Mouse (Mus musculus) T-helper 1 cell (primary cell): ENCODE data around the gene P4htm.

ENCODE experiments used
- in situ Hi-C: fragments of 300-600 bp; cut with MboI, MseI; formaldehyde crosslinking; loops from one replicate; pipeline ENCODE4 v1.15.1; 2025; ENCODE audit warnings: high pct_unique_total_duplicates

The P4htm gene

DNA sequence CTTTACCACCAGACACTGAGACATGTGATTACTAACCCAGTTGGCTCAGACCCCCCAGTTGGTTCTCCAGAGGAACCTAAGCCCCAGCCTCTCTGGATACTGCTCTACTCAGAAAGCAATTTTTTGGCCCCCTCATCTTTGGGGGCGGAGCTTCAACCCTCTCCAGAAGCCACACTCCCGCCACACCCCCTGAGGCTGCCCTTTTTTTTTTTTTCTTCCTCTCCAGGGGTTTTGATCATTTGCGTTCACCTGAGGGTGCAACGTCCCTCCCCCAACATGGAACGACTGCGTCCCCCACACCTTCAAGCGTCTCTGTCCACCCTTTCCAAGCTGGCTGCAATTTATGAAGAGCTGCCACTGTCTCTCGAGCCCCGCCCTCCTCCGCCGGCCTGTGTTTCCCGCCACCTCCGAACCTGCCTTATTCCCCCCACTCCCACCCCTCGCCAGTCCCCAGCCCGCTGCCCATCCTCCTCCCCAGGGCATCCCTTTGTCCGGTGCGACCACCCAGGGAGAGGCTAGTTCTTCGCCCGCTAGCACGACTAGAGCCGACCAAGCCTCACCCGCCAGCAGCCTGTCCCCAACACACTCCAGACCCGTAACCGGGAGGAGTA is 19.4 kb downstream of the P4htm start:
- in situ Hi-C loops = no loop called here

DNA sequence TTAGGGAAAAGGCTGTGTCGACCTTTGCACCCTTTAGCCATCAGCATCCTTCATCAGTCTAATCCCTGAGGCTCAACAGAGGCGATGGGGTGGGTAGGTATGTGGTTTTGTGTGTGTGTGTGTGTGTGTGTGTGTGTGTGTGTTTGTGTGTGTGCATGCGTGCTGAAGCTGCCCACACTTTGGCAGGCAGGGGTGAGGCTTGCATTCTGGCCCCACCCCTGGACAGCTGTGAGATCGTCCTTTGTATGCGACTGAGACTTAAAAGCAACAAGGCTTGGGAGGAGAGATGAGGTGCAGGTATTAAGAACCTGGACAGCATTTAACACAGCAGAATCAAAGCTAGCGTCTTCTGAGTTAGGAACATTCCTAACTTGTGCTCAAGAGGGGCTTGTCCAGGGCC is 20.4 kb downstream of the P4htm start:
- in situ Hi-C loops = no loop called here

DNA sequence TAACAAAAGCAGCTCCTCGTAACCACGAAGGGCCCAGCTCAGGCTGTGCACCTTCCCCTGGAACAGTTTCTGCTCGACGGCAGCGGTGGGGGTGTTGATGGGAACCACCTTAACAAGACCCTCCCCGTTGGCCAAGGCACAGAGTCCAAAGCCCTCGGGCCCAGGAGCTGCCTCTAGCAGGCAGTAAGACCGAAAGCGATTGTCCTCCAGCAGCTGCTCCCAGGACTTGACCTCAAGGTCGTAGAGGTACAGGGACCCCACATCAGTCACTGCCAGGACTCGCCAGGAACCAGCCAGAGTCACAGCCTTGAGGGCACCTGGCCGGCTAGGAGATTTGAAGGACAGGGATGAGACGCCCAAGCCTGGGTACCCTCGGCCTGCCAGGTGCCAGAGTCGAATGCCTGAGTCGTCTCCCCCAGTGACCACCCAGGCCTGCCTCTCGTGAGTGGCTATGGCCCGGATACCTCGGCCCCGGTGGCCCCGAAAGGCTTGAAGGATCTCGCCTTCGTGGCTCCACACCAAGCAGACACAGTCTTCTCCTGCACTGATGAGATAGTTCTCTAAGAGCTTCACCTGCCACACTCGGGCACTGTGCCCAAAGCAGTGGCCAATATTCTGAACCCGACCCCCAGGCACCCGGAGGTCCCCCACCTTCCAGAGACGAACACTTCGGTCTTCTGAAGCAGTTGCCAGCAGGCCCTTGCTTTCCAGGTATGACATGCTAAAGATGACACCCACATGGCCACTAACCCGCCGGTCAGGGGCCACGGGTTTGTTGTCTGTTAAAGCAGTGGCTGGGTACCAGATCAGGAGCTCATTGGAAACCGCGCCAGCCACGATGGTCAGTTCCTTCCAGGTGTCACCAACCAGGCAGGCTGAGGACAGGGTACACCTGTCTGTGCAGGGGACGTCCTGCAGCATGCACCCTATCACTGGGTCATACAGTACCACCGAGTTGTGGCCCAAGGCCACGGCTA is 21.9 kb downstream of the P4htm start:
- in situ Hi-C loops = no loop called here

DNA sequence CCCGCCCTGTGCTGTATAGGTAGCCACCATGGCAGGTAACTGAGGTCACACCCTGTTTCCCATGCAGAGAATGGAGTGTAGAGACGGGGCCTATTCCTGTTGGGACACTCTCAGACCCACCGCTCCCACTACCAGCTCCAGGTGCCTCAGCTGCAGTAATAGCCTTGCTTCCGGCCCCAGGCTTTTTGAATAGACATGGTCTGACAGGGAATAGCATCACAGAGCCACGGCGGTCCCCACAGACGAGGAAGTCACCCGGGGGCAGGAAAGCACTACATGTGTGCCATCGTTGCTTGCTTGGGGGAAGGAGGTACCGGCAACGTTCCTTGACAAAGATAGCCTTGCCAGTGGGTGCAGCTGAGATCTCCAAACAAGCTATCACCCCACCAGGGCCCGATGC is 22.5 kb downstream of the P4htm start:
- in situ Hi-C loops = loop anchor here (5.0 kb wide), 1 partner anchor 72 kb away; the partner anchor contains the start of gene Arih2

DNA sequence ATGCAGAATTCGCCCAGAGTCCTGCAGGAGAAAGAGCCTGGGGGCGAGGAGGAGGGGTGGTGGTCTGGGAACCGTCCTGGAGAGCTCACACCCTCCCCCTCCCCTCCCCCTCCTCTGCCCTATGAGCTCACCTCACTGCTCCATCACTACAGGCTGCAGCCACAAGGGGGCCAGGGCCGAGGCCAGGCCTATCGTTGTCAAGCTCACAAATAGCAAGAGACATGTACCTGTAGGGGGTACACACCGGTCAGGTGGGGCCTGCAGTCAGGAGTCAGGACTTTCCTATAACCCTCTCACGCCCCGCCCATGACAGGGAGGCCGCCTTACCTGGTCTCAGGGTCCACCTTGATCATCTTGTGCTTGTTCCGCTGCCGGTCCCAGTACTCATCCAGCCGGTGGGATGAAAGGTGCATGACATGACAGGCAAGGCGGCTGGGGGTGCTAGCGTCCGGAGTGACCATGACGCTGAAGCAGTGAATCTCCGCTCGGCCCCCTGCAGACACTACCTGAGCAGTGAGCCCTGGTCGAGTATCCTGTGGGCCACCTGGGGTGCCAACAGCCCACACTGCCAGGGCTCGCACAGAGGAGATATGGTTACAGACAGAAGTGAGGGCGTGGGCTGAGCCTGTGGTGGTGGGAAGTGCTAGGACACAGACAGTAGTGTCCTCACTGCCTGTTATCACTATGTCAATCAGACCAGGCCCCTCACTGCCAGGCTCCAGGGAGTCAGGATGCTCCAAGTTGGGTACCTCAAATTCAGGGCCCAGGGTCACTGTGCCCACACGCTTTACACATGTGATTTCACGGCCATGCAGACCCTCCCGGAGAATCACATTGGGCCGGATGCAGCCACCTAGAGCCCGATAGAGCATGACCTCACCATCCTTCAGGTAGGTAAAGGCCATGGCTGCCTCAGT is 23.4 kb downstream of the P4htm start:
- in situ Hi-C loops = loop anchor here (5.0 kb wide), 1 partner anchor 73 kb away; the partner anchor contains the start of gene Arih2

DNA sequence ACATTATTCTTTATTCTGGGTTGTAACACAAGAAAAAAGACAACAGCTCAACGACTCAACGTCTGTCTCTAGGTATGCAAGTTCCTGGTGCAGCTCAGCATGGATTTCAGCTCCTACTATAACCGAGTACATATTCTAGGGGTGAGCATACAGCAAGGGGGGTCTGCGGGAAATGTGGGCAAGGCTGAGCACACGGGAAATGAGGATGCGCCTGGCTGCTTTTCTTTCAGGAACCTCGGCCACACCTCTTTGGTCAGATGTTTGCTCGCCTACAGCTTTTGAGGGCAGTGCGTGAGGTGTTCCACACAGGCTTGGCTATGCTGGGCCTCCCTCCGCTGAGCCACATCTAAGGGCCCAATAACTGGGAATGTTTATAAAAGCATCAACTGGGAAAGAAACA is 25.1 kb downstream of the P4htm start:
- in situ Hi-C loops = loop anchor here (5.0 kb wide), 1 partner anchor 75 kb away; the partner anchor contains the start of gene Arih2

DNA sequence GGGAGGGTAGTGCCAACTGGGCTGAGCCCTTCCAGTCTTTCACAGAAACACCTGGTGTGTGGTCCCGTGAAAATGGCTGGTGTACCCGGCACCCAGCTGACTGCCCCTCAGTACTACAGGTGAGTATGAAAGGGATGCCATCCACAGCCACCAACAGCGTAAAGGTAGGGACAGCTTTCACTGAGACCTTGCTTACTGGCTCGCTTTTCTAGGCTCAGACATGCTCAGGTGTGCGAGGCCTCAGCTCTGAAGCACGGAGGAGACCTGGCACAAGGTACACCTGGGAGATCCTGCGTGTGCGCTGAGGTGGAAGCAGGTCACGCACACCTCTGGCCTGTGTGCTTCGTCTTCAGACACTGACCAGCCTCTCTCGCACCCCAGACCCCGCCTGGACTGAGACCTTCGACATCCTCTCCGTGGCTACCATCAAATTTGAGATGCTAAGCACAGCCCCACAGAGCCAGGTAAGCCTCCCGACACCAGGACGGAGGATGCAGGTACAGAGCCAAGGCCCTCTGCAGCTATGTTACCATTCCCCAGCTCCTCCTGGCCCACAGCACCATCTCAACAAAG is 26.0 kb downstream of the P4htm start:
- in situ Hi-C loops = loop anchor here (5.0 kb wide), 1 partner anchor 76 kb away; the partner anchor contains the start of gene Arih2

DNA sequence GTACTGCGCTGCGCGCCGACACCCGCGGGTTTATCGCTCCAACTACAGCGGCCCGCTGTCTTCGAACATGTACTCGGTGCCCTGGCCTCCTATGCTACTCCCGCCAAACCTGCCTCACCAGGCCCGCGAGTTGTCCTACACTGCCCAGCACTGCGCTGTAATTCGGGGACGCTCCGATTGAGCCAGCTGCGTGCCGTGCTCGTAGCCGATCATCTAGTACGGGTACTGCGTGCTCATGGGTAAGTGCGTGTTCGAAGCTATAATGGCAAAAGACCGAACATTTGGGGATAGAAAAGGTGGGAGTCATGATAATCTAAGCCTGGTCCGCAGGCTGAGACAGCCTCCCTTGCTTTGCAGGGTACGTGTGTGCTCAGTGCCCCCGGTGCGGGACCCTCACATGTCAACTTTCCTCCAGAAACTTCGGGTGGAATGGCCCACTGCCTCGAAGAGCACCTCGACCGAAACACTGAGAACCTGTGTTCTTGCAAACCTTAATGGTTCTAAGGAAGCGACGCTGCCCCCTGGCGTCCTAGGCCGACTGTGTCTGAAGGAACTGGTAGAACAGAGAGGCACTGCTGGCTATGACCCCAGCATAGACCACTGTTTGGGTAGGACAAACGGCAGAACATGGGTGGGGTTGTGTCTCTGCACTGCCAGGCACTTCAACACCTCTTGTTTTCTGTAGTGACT is 27.1 kb downstream of the P4htm start:
- in situ Hi-C loops = loop anchor here (5.0 kb wide), 1 partner anchor 77 kb away; the partner anchor contains the start of gene Arih2

DNA sequence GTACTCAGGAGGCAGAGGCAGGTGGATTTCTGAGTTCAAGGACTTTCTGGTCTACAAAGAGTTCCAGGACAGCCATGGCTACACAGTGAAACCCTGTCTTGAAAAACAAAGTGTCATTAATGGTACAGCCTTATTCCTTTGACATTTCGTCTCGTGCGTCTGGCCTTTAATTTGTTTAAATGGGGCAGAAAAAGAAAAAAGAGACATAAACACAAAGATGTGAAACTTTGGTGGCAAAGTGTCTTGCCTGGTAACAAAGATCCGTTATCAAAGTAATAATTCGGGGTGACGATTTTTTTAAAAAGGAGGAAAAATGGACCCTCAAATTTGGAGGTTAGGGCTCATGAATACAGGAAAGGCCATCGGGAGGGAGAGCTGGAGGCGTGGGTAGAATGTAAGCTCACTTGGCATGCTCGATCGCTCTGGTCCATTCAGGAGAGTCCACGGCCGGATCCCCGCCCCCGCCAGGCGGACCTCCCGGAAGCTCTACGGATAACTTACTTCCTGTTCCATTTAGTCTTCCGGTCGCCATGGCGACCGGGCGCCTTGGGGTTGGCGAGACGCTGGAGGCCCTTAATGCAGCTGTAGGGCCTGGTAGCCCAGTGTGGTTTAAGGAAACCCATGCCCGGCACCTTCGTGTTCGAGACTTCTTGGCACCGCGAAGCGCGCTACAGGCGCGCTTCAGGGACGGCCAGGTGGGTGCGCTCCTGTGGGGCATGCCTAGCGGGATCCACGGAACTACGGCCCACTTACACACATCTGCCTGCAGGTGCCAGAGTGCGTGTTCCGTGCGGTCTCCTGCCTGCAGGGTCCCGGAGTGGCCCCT is 27.9 kb downstream of the P4htm start, which contains the start of gene Dalrd3:
Dalrd3 (plus strand) TSS at position 506 of the 826 bp plus-strand sequence.
- in situ Hi-C loops = loop anchor here (5.0 to 10.0 kb wide), 2 partner anchors 78 to 1305 kb away; partner anchors contain the start of genes Arih2 and Cdc25a

DNA sequence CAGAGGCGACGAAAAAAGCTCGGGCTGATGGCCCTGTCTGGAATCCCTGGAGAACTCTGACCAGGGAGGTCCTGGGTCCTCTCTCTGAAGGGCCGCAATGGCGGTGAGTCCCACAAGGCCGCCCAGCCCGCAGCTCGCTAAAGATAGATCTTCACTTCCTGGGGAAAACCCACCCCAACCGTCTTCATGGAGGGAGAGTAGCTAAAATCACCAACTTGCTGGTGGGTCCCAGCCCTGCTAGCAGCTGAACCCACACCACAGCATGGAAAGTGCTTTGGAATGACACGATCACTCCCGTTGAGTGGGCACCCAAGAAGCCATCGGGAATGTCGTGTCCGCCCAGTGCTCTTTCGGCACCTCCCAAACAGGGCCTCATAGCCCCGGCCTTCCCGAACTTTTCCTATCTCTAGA is 29.0 kb downstream of the P4htm start:
- in situ Hi-C loops = loop anchor here (10.0 kb wide), 1 partner anchor 1306 kb away; the partner anchor contains the start of gene Cdc25a

DNA sequence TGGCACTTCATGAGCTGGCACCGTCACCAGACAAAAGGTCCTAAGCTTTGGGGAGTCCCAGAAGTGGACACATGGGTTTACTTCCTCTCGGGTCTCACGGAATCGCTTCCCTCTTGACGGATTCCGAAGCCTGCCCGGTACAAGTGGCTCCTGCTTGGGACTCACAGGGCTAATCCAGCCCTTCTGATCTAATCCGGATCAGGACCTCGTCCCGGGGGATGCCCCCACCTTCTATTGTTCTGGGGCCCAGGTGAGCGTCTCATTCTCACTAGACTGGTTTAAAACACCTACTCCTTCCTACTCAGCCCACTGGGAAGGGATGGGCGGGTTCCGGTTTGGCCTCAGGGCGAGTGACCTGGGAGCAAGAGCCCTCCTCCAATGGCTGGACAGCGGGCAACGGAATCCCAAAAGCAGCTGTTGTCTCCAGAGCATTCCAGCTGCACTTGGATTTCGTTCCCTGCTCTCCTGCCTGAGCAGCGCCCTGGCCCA is 29.5 kb downstream of the P4htm start:
- in situ Hi-C loops = loop anchor here (10.0 kb wide), 1 partner anchor 1307 kb away; the partner anchor contains the start of gene Cdc25a

DNA sequence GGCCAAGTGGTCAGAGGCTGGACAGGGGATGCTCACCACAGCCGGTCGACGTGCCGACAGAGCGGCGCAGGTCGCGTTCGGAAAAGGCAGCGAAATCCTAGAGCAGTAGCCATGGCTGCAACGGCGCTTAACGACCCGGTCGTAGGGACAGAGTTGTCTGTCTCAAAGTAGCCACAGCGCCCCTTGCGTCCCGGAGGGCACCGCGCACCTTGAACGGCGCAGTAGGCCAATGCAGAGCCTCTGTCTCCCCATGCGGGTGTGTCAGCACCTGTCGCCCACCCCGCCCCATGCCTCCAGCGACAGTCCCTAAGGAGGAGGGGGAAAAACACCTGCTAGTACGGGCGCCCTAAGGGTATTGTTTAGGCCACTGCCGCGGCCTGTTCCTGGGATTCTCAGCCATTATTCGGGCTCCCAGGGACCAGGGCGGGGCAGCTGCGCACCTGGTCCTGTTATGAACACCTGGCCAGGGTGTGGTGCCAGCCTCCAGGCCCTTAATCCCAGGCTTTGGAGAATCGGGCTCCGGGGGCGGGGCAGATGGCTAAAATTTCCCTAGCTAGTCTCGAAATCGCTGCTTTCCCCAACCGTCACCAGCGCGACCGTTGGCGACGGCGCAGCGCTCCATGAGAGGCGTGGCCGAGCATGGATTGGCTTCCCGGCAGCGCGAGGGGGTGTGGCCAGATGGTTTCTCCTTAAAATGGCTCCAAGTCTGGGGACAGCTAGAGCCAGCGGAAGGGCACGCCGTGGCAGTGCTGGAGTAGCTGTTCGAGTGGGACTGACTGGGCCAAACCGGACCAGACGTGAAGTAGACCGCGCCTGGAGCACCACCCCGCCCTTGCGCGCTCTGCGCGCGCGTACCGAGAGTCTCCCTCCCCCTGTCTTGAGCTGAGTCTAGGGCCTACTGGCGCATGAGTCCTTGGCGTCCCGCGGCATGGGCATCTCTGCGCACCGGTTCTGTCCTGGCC is 30.4 kb downstream of the P4htm start, which contains the start of gene Ndufaf3:
Ndufaf3 (minus strand) TSS at position 620 of the 962 bp plus-strand sequence.
- in situ Hi-C loops = loop anchor here (10.0 kb wide), 1 partner anchor 1308 kb away; the partner anchor contains the start of gene Cdc25a

DNA sequence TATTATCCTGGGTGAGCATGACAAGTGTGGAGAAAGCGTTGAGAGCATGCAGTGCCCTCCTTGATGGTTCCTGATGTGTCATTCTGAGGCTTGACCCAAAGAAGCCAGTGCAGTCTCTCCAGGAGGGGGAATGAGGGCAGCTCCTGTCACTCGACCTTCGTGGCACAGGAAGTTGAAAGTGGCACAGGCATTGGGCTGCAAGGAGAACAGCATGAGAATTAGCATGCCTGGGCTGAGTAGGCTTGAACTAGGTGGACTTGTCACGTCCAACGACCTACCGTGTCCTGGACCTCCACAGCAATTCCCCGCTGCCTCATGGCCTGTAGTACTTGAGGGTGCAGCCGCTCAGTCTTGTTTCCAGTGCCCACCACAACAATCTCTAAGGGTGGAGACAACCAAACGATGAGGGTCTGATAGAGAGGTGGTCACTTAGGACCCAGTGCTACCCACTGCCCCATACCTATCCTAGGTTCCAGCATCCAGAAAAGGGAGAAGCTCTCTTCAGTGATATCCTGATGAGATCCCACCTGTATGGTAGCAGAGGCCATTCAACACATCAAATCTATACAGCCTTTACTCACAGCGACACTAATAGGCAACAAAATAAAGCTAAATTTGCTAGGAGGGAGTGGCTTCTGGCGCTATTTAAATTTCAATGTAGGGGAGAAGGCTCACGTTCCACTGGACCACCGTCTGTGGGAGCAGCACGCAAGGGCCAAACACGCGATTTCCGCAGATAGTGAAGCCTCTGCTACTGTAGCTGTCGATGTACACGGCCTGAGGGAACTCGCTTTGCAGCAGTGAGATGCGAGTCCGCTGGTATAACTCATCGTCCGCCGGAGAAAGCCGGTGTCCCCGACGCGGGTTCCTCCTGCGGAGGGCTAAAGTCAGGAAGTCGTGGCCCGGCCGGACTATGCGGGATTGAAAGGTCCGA is 31.3 kb downstream of the P4htm start:
- in situ Hi-C loops = loop anchor here (10.0 kb wide), 1 partner anchor 1309 kb away; the partner anchor contains the start of gene Cdc25a

DNA sequence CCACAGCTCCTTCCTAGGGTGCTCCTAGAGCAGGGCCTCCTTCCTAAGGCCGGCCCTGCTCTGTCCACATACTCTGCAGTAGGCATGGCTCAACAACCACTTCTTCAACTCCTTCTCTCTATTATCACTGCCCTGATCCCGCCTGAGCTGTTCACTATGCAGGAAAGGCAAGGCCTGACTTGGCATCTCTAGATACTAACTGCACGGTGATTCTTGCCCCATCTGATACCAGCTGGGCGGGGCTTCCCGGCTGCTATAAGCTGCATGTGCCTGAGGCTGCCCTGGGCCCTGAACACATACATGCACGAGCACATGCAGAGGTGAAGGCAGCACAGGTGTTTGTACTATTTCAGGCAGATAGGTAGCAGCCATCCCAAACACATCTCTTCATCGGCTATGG is 33.3 kb downstream of the P4htm start:
- in situ Hi-C loops = loop anchor here (10.0 kb wide), 1 partner anchor 1311 kb away; the partner anchor contains the start of gene Cdc25a

DNA sequence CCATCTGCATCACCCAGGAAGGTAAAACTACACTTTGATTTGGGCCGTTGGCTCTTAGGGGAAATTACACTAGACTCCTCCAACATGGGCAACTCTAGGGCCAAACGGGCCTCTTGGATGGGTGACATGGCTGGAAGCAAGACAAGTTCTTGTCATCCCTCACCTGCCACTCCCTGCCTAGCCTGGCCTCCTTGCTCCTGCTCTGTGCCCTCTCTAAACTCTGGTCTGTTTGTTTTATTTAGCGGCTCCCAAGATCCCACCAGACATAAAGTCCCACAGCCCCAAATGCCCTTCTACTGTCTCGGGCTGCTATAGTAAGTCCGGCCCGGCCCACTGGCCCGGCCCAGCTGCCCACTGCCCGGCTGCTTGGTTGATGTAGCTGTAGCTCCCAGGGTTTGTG is 33.8 kb downstream of the P4htm start:
- in situ Hi-C loops = loop anchor here (10.0 kb wide), 1 partner anchor 1311 kb away; the partner anchor contains the start of gene Cdc25a

DNA sequence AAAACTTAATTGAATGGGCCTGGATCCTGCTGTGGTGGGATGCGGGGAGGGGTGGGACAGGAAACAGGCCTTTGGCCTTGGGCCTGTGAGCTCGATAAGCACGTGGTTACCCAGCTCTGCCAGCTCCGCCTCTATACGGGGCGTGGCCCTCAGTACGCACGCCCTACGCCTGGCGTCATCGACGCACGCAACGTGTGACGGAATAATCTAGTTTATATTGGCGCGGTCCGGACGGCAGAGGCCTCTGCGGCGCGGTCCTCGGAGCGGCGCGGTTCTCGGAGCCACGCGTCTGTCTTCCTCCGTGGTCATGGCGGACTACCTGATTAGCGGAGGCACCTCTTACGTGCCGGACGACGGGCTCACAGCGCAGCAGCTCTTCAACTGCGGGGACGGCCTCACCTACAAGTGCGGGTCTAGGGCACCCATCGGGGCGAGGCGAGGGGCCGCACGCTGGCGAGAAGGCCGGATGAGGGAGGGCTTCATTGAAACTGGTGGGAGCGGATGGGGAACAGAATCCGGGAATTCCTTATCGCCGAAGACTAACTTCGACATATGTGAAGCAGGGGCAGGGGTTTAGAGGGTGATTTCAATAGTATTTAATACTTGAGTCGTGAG is 37.1 kb downstream of the P4htm start, which contains the start of gene Impdh2:
Impdh2 (plus strand) TSS at position 60 of the 615 bp plus-strand sequence.
- in situ Hi-C loops = loop anchor here (10.0 kb wide), 1 partner anchor 1314 kb away; the partner anchor contains the start of gene Cdc25a
